Mouse (Mus musculus): ENCODE data around the gene A930018P22Rik.
"Not testable (repeated sequence)": the region's sequence is repeated elsewhere in the genome, so short reads cannot be mapped to it uniquely, and the experiment has no call there.

The A930018P22Rik gene

GRCm38 (mm10) chr2:104122505-104123378, at the start of gene A930018P22Rik:
Gene A930018P22Rik (plus strand): TSS chr2:104122769.
- DNase-seq (ENCODE audit: low read depth, low spot score), result peak; percentile 99

GRCm38 (mm10) chr2:104078285-104078684, 44.3 kb upstream of the A930018P22Rik start:
- not testable (repeated sequence) for DNase-seq (ENCODE audit: low read depth, low spot score)

- DNase-seq (ENCODE audit: low read depth, low spot score), result not testable (repeated sequence)
Observed at GRCm38 (mm10) chr2:104081436-104082050, 41.0 kb upstream of the A930018P22Rik start.

- no peak for DNase-seq (ENCODE audit: low read depth, low spot score)
Observed at GRCm38 (mm10) chr2:104082474-104082873, 40.1 kb upstream of the A930018P22Rik start.

GRCm38 (mm10) chr2:104084027-104084426, 38.5 kb upstream of the A930018P22Rik start:
- not testable (repeated sequence) for DNase-seq (ENCODE audit: low read depth, low spot score)

- not testable (repeated sequence) for DNase-seq (ENCODE audit: low read depth, low spot score)
Observed at GRCm38 (mm10) chr2:104087562-104087961, 35.0 kb upstream of the A930018P22Rik start.

- no peak for DNase-seq (ENCODE audit: low read depth, low spot score)
Observed at GRCm38 (mm10) chr2:104093305-104093704, 29.3 kb upstream of the A930018P22Rik start.

- DNase-seq (ENCODE audit: low read depth, low spot score), result peak; percentile 93
Observed at GRCm38 (mm10) chr2:104095741-104096213, 26.8 kb upstream of the A930018P22Rik start, which contains the start of gene Cd59a. Gene Cd59a (plus strand): TSS chr2:104095801.

GRCm38 (mm10) chr2:104096256-104096655, 26.3 kb upstream of the A930018P22Rik start:
- DNase-seq (ENCODE audit: low read depth, low spot score), result no peak

GRCm38 (mm10) chr2:104096796-104097195, 25.8 kb upstream of the A930018P22Rik start:
- DNase-seq (ENCODE audit: low read depth, low spot score), result not testable (repeated sequence)

- DNase-seq (ENCODE audit: low read depth, low spot score), result not testable (repeated sequence)
Observed at GRCm38 (mm10) chr2:104097396-104097795, 25.2 kb upstream of the A930018P22Rik start.

GRCm38 (mm10) chr2:104098529-104099230, 23.9 kb upstream of the A930018P22Rik start:
- DNase-seq (ENCODE audit: low read depth, low spot score), result no peak

GRCm38 (mm10) chr2:104099231-104099585, 23.4 kb upstream of the A930018P22Rik start:
- DNase-seq (ENCODE audit: low read depth, low spot score), result no peak

GRCm38 (mm10) chr2:104099946-104100345, 22.6 kb upstream of the A930018P22Rik start:
- no peak for DNase-seq (ENCODE audit: low read depth, low spot score)

GRCm38 (mm10) chr2:104104800-104105199, 17.8 kb upstream of the A930018P22Rik start:
- DNase-seq (ENCODE audit: low read depth, low spot score), result no peak

- DNase-seq (ENCODE audit: low read depth, low spot score), result not testable (repeated sequence)
Observed at GRCm38 (mm10) chr2:104109021-104109420, 13.5 kb upstream of the A930018P22Rik start.

- DNase-seq (ENCODE audit: low read depth, low spot score), result no peak
Observed at GRCm38 (mm10) chr2:104109528-104109927, 13.0 kb upstream of the A930018P22Rik start.

- no peak for DNase-seq (ENCODE audit: low read depth, low spot score)
Observed at GRCm38 (mm10) chr2:104110031-104110430, 12.5 kb upstream of the A930018P22Rik start.

GRCm38 (mm10) chr2:104111170-104111797, 11.3 kb upstream of the A930018P22Rik start:
- not testable (repeated sequence) for DNase-seq (ENCODE audit: low read depth, low spot score)

GRCm38 (mm10) chr2:104113563-104113962, 9.0 kb upstream of the A930018P22Rik start:
- not testable (repeated sequence) for DNase-seq (ENCODE audit: low read depth, low spot score)

GRCm38 (mm10) chr2:104114898-104115297, 7.7 kb upstream of the A930018P22Rik start:
- DNase-seq (ENCODE audit: low read depth, low spot score), result no peak
